Mouse (Mus musculus): Measurements from ENCODE around the gene Homer3. TPM values are rescaled to one million over a fixed set of nuclear protein-coding genes. Genes with fewer than 3 reads are reported as not detected.
A peak's percentile ranks its signal among the peaks of the same experiment; 100 is the strongest.

Gene Homer3
- total RNA-seq, 2 experiments from 2014 or later: 7.9 to 9.8 TPM

DNA sequence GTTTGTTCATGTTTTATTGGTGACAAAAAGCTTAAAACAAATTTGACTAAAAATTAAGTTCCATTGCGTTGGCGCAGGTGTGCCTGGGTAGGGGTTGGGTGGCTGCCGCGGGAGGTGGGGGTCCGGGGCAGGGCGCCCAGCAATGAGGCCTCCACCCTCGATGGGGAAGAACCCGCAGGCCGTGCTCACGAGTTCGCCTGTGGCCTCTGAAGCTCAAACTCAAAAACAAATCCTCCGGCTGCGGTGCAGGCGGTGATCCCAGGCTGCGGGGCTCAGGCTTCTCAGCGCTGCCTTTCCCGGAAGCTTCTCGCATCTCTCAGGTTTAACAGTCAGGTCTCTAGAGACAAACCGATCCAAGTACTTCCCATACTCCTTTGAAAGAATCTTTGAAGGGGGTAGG lies 48.9 kb downstream of the Homer3 start:
- DNase-seq (ENCODE audit: low spot score in 2 of 2): no peak

DNA sequence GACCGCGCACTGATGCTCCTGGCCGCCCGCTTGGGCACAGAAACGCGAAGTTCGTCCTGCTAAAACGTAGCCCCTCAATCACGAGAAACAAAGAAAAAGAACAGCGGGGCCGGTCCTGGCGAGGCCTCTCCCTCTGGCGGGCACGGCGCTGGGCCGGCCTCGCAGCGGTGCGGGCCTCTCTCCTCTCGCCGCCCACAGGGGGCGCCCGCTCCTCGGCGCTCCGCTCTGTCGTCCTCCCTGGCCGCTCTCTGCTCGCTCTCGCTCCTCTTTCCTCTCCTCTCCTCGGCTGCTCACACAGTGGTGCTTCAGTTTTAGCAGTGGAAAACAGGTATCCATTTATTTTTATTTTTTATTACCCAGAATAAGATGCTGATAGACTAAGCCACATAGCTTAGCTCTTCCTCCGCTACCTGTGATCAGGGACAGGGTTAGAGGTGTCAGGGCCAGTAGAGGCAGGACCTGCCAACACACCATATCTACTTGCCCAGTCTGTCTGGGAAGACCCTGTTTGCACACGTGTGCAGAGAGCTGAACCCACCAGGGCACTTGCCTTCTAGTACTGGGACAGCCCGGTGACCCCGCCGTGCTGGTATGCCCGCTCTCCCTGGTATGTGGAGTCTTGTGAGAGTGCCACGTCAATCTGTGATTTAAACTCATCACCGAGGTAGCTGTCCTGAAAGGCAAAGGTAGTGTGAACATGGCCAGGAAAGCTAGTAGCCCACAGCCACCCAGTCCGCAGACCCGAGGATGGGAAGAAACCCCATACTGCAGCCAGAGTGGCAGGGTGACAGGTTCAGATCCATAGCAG lies 49.6 kb downstream of the Homer3 start:
- peak; percentile 75 to 82 for DNase-seq (ENCODE audit: low spot score in 2 of 2)

DNA sequence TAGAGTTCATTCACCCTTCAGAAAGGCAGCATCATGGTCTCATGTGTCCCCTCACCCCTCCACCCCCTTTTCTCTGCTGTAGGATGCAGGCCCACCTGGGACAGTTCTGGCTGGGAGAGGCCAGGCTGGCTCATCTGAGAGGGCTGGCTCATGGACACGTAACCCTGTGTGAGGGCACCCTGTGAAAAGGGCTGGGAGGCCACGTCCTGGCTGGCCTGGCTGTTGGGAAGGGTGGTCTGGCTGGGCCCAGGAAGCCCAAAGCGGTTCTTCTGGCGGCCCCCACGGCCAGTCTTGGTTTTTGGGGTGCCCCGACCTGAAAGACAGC lies 50.2 kb downstream of the Homer3 start:
- no peak for DNase-seq (ENCODE audit: low spot score in 2 of 2)

DNA sequence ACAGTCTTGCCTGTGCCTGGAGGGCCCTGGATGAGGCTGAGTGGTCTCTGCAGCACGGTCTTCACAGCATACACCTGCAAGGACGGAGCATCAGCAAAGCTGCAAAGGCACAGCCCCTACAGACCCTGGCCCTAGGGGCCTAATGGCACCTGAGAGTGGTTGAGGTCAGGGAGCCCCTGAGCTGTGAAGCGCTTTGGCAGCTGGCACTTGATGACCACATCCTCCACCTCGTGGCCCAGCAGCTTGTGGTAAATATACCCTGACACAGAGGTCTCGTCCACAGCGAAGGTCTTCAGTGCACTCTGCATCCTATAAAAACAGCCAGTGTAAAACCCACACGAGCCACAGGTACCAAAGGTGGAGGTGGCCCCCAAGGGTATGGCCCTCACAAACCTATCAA lies 56.3 kb downstream of the Homer3 start:
- no peak for DNase-seq (ENCODE audit: low spot score in 2 of 2)

DNA sequence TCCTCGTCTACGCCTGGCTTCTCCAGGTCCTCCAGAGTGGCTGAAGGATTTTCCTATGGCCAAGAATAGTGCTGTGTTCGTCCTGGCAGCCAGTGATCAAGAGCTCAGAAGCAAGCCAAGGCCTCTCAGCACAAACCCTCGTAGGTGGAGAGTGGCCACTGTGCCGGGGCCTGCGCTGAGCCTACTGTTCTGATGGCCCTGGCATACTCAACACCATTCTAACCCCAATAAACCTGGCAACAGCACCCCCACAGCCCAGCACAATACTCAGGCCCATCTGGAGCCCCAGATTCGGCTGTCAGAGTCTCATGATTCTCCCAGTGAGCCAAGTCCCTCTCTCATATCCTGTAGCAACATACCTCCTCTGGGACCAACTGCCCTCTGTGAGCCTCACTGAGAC lies 58.0 kb downstream of the Homer3 start:
- no peak for DNase-seq (ENCODE audit: low spot score in 2 of 2)

DNA sequence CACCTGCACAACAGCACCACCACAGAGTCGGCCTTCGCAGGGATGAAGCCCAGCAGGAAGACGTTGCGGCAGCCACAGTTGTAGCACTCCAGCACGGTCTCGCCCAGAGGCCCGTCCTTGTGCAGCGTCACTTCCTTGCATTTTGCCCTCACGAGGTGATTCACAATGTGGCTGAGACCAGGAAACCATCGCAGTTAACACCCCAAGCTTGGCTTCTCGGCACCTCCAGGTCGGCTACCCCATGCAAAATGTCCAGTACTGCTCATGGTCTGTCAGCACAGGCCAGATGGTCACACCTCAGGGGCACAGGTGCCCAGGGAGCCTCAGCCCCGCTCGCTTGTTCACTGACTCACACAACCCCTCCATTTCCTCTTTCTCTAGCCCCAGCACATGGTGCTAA lies 59.4 kb downstream of the Homer3 start:
- no peak for DNase-seq (ENCODE audit: low spot score in 2 of 2)

DNA sequence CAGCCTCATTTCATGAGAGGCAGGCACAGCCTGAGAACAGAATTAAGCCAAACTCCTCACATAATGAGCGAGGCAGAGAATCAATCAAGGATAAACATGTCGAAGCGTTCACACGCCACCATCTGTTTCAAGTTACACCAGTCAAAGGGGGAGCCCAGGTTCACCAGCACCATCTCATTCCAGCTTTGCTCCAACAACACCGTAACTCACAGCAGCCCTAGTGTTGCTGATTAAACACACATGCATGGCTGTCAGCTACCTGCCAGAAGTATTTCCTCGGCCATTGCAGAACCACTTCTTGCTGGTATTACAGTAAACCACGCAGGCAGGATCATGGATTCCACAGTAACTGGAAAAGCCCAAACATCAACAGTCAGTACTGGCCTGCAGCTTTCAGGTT lies 60.4 kb downstream of the Homer3 start:
- no peak for DNase-seq (ENCODE audit: low spot score in 2 of 2)

DNA sequence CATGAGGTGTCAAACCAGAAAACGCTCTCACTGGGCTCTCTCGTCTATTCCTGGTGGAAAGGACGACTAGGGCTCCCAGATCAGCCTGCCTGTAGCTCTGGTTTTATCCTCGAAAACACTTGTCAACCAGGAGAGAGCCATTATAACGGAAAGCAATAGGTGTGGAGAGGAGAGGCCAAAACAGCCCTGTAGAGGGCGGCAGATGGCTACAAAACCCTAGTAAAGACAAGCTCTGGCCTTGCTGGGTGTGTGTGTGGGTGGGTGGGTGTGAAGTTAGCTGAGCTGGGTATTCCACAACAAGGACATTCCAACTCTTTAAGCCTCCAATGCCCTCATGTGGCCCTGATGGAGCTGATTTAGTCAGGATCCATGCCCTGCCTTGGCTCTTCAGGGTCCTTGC lies 61.1 kb downstream of the Homer3 start:
- DNase-seq (ENCODE audit: low spot score in 2 of 2): peak in 1 of 2 experiments; percentile 58

Other genes with a start within 250 kb of the Homer3 start
- 10 to 100 TPM; 67.6 to 69.9 TPM for gene Mau2, start 240.1 kb upstream of the Homer3 start, total RNA-seq (2021)
- 10 to 100 TPM; 46.8 to 47.1 TPM for gene Sugp1, start 240.0 kb upstream of the Homer3 start, total RNA-seq (2021)
- gene Tm6sf2, start 209.9 kb upstream of the Homer3 start, total RNA-seq (2021): 1 to 10 TPM; 3.6 to 4.2 TPM
- gene Hapln4, start 199.4 kb upstream of the Homer3 start, total RNA-seq (2021): 100 to 1,000 TPM in 1 of 2 experiments, 10 to 100 TPM in 1; 97.9 to 111 TPM
- 100 to 1,000 TPM; 137 to 145 TPM for gene Ncan, start 162.0 kb upstream of the Homer3 start, total RNA-seq (2021)
- 10 to 100 TPM; 23.7 to 25.5 TPM for gene Nr2c2ap, start 151.5 kb upstream of the Homer3 start, total RNA-seq (2021)
- gene Rfxank, start 143.7 kb upstream of the Homer3 start, total RNA-seq (2021): 10 to 100 TPM; 11.7 to 14.9 TPM
- 10 to 100 TPM; 47.7 to 48.0 TPM for gene Borcs8, start 143.3 kb upstream of the Homer3 start, total RNA-seq (2021)
- not detected for gene Mef2b, start 143.1 kb upstream of the Homer3 start, total RNA-seq (2021)
- 10 to 100 TPM; 45.2 to 46.2 TPM for gene Tmem161a, start 110.5 kb upstream of the Homer3 start, total RNA-seq (2021)
- gene Slc25a42, start 70.5 kb upstream of the Homer3 start, total RNA-seq (2021): 10 to 100 TPM; 36.0 to 37.8 TPM
- gene Sugp2, start 48.6 kb upstream of the Homer3 start, total RNA-seq (2021): 100 to 1,000 TPM in 1 of 2 experiments, 10 to 100 TPM in 1; 97.3 to 109 TPM
- gene Armc6, start 48.4 kb upstream of the Homer3 start, total RNA-seq (2021): 10 to 100 TPM; 37.0 to 42.1 TPM
- gene Ddx49, start 19.7 kb downstream of the Homer3 start, total RNA-seq (2021): 10 to 100 TPM; 42.0 to 49.1 TPM
- 100 to 1,000 TPM; 141 to 145 TPM for gene Cope, start 19.7 kb downstream of the Homer3 start, total RNA-seq (2021)
- 10 to 100 TPM; 86.4 to 94.3 TPM for gene Cers1, start 32.9 kb downstream of the Homer3 start, total RNA-seq (2021)
- 10 to 100 TPM; 16.4 to 19.1 TPM for gene Gdf1, start 47.0 kb downstream of the Homer3 start, total RNA-seq (2021)
- 10 to 100 TPM; 64.1 to 73.7 TPM for gene Upf1, start 70.5 kb downstream of the Homer3 start, total RNA-seq (2021)
- under 1 TPM; 0.30 to 0.33 TPM for gene Comp, start 90.7 kb downstream of the Homer3 start, total RNA-seq (2021)
- gene Crtc1, start 156.8 kb downstream of the Homer3 start, total RNA-seq (2021): 100 to 1,000 TPM; 152 to 154 TPM
- 10 to 100 TPM; 43.7 to 44.4 TPM for gene Klhl26, start 194.1 kb downstream of the Homer3 start, total RNA-seq (2021)
- gene Tmem59l, start 204.5 kb downstream of the Homer3 start, total RNA-seq (2021): 100 to 1,000 TPM; 295 to 296 TPM
- 1 to 10 TPM; 1.5 to 2.8 TPM for gene Crlf1, start 210.3 kb downstream of the Homer3 start, total RNA-seq (2021)
- 100 to 1,000 TPM; 118 to 122 TPM for gene Rex1bd, start 223.9 kb downstream of the Homer3 start, total RNA-seq (2021)
- 100 to 1,000 TPM; 924 to 953 TPM for gene Uba52, start 228.0 kb downstream of the Homer3 start, total RNA-seq (2021)
- gene Fkbp8, start 244.9 kb downstream of the Homer3 start, total RNA-seq (2021): 100 to 1,000 TPM; 407 to 421 TPM
- gene Kxd1, start 245.1 kb downstream of the Homer3 start, total RNA-seq (2021): 10 to 100 TPM; 44.8 to 46.4 TPM

Measured in left cerebral cortex, adult 18-20 months (tissue).